Mouse (Mus musculus): ENCODE results near the gene Yipf2. TPM values are rescaled to one million over a fixed set of nuclear protein-coding genes. Genes with fewer than 3 reads are reported as not detected.
A peak's percentile ranks its signal among the peaks of the same experiment; 100 is the strongest.

Yipf2 gene
- polyA plus RNA-seq, 2 experiments = 6.1 to 9.0 TPM

- ATAC-seq (ENCODE audit: insufficient read depth) (no peak), DNase-seq (ENCODE audit: low read depth in 3 of 3, low spot score in 3 of 3) (no peak)
- H3K27ac ChIP-seq = no peak overlapping the region
- TF ChIP-seq EP300 (IDR thresholded peaks at IDR 0.05; ENCODE audit: low read depth) (no peak), CTCF (IDR thresholded peaks at IDR 0.05; ENCODE audit: low read depth) (no peak)
- H3K27me3 ChIP-seq (ENCODE audit: control insufficient read depth, insufficient read depth, low read length) = no peaks in the 10 kb centered on the region
- H3K4me3 ChIP-seq (ENCODE audit: insufficient read depth in 1 of 2, low read depth in 2 of 2, low read length in 2 of 2) = no peak overlapping the region
- no peak overlapping the region for H3K4me2 ChIP-seq (ENCODE audit: low read depth)
- 73% methylated on average over 5 of the region's 5 CpGs for WGBS (ENCODE audit: insufficient replicate concordance)
- 0 out of 2 replicates have a peak, but pooled peaks cover 3% of the 10 kb centered on the region for H3K36me3 ChIP-seq (replicated peaks; ENCODE audit: control insufficient read depth, insufficient read depth, low read depth)
- H3K9ac ChIP-seq (replicated peaks) = no peak overlapping the region
- no peaks in the 10 kb centered on the region for H3K9me3 ChIP-seq (ENCODE audit: control insufficient read depth, low read length)
- H3K4me1 ChIP-seq (replicated peaks; ENCODE audit: control insufficient read depth in 2 of 2, insufficient read depth in 2 of 2, low read length in 1 of 2) = no peaks in the 10 kb centered on the region; a peak in 3 of 4 replicates
These were observed 34.6 kb upstream of the Yipf2 start for GRCm38 (mm10) chr9:21627145-21627795.

GRCm38 (mm10) chr9:21626571-21626970 lies 33.9 kb upstream of the Yipf2 start:
- Histone ChIP-seq H3K9ac (replicated peaks) (no peak overlapping the region), H3K4me1 (replicated peaks; ENCODE audit: control insufficient read depth in 2 of 2, insufficient read depth in 2 of 2, low read length in 1 of 2) (no peaks in the 10 kb centered on the region; a peak in 3 of 4 replicates), H3K9me3 (ENCODE audit: control insufficient read depth, low read length) (no peaks in the 10 kb centered on the region), H3K27ac (no peak overlapping the region), H3K27me3 (ENCODE audit: control insufficient read depth, insufficient read depth, low read length) (no peaks in the 10 kb centered on the region), H3K4me3 (ENCODE audit: insufficient read depth in 1 of 2, low read depth in 2 of 2, low read length in 2 of 2) (no peak overlapping the region), H3K4me2 (ENCODE audit: low read depth) (no peak overlapping the region), H3K36me3 (replicated peaks; ENCODE audit: control insufficient read depth, insufficient read depth, low read depth) (0 out of 2 replicates have a peak, but pooled peaks cover 3% of the 10 kb centered on the region)
- DNase-seq (ENCODE audit: low read depth in 3 of 3, low spot score in 3 of 3) = no peak
- ATAC-seq (ENCODE audit: insufficient read depth) = no peak
- TF ChIP-seq EP300 (IDR thresholded peaks at IDR 0.05; ENCODE audit: low read depth) (no peak), CTCF (IDR thresholded peaks at IDR 0.05; ENCODE audit: low read depth) (peak; percentile 74)

DNA sequence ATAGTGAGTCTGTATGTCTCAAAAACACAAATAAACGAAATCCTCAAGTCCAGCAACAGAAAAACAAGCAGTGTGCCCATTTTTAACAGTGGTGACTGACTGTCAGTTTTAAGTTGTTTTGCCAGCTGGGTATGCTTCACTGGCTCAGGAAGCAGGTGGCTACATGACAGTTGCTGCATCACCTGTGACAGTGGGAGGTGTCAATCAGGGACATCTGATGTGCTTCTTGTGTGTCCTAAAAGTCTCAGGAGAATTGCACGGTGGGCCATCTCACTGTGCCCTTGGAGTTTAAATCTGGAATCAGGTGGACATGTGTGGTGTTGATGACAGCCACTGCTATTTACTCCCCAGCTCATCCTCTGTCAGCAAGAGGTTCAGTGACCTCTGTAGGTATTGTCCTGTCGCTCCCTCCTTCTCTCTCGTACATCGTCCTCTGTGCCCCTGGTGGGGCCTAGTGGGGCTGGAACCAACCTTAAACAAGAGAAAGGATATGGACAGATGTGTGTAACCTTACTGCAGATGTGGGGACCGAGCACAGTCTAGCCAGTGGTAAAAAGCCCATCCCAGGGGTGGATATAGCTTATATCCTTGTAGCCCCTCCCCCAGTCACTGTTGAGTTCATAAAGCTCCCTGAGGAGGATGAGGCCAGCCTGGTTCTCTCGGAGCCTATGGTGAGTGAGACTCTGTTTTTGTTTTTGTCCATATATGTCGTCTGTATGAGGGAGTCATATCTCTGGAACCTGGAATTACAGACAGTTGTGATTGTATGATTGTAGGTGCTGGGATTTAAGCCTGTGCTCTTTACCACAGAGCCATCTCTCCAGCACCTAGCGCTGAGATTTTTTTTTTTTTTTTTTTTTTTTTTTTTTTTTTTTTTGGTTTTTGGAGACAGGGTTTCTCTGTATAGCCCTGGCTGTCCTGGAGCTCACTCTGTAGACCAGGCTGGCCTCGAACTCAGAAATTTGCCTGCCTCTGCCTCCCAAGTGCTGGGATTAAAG lies 33.0 kb upstream of the Yipf2 start:
- H3K4me2 ChIP-seq (ENCODE audit: low read depth) = no peak overlapping the region
- H3K9ac ChIP-seq (replicated peaks) = no peak overlapping the region
- 73% methylated on average over 10 of the region's 10 CpGs for WGBS (ENCODE audit: insufficient replicate concordance)
- no peaks in the 10 kb centered on the region for H3K9me3 ChIP-seq (ENCODE audit: control insufficient read depth, low read length)
- no peaks in the 10 kb centered on the region for H3K27me3 ChIP-seq (ENCODE audit: control insufficient read depth, insufficient read depth, low read length)
- DNase-seq (ENCODE audit: low read depth in 3 of 3, low spot score in 3 of 3) (no peak), ATAC-seq (ENCODE audit: insufficient read depth) (no peak)
- TF ChIP-seq EP300 (IDR thresholded peaks at IDR 0.05; ENCODE audit: low read depth) (no peak), CTCF (IDR thresholded peaks at IDR 0.05; ENCODE audit: low read depth) (no peak)
- no peak overlapping the region for H3K4me3 ChIP-seq (ENCODE audit: insufficient read depth in 1 of 2, low read depth in 2 of 2, low read length in 2 of 2)
- no peaks in the 10 kb centered on the region; a peak in 3 of 4 replicates for H3K4me1 ChIP-seq (replicated peaks; ENCODE audit: control insufficient read depth in 2 of 2, insufficient read depth in 2 of 2, low read length in 1 of 2)
- H3K27ac ChIP-seq = no peak overlapping the region
- H3K36me3 ChIP-seq (replicated peaks; ENCODE audit: control insufficient read depth, insufficient read depth, low read depth) = no peaks in the 10 kb centered on the region

- H3K27me3 ChIP-seq (ENCODE audit: control insufficient read depth, insufficient read depth, low read length) = no peaks in the 10 kb centered on the region
- no peaks in the 10 kb centered on the region for H3K9me3 ChIP-seq (ENCODE audit: control insufficient read depth, low read length)
- no peak overlapping the region for H3K4me2 ChIP-seq (ENCODE audit: low read depth)
- 73% methylated on average over 1 of the region's 1 CpGs for WGBS (ENCODE audit: insufficient replicate concordance)
- H3K36me3 ChIP-seq (replicated peaks; ENCODE audit: control insufficient read depth, insufficient read depth, low read depth) = no peaks in the 10 kb centered on the region
- no peak overlapping the region for H3K4me3 ChIP-seq (ENCODE audit: insufficient read depth in 1 of 2, low read depth in 2 of 2, low read length in 2 of 2)
- H3K9ac ChIP-seq (replicated peaks) = no peak overlapping the region
- ATAC-seq (ENCODE audit: insufficient read depth) (peak; percentile 61), DNase-seq (ENCODE audit: low read depth in 3 of 3, low spot score in 3 of 3) (no peak)
- no peak for TF ChIP-seq EP300 (IDR thresholded peaks at IDR 0.05; ENCODE audit: low read depth)
- no peak; the same call in 1 of the 2 replicates for TF ChIP-seq CTCF (IDR thresholded peaks at IDR 0.05; ENCODE audit: low read depth)
- no peak overlapping the region for H3K27ac ChIP-seq
- H3K4me1 ChIP-seq (replicated peaks; ENCODE audit: control insufficient read depth in 2 of 2, insufficient read depth in 2 of 2, low read length in 1 of 2) = peaks cover 0 to 4% of the 10 kb centered on the region in 2 experiments; a peak in 3 of 4 replicates
These were observed 30.0 kb upstream of the Yipf2 start for GRCm38 (mm10) chr9:21622676-21623075.

DNA sequence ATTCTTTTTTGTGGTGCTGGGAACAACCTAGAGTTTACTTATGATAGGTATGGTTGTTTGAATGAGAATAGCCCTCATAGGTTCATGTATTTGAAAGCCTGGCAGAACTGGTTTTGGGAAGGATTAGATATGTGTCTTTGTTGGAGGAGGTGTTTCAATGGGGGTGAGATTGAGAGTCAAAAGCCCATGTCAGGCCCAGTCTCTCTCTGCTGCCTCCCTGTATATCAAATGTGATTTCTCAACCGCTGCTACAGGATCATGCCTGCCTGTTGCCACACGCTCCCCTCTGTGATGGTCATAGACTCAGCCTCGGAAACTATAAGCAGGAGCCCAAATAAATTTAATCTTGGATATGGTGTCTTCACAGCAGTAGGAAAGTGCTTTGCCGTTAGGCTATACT lies 27.6 kb upstream of the Yipf2 start:
- H3K27ac ChIP-seq = no peak overlapping the region
- ATAC-seq (ENCODE audit: insufficient read depth) (no peak), DNase-seq (ENCODE audit: low read depth in 3 of 3, low spot score in 3 of 3) (no peak)
- no peak for TF ChIP-seq CTCF (IDR thresholded peaks at IDR 0.05; ENCODE audit: low read depth)
- TF ChIP-seq EP300 (IDR thresholded peaks at IDR 0.05; ENCODE audit: low read depth) = no peak
- no peak overlapping the region for H3K4me2 ChIP-seq (ENCODE audit: low read depth)
- H3K9ac ChIP-seq (replicated peaks) = no peak overlapping the region
- 85% methylated on average over 4 of the region's 4 CpGs for WGBS (ENCODE audit: insufficient replicate concordance)
- H3K9me3 ChIP-seq (ENCODE audit: control insufficient read depth, low read length) = no peaks in the 10 kb centered on the region
- H3K4me1 ChIP-seq (replicated peaks; ENCODE audit: control insufficient read depth in 2 of 2, insufficient read depth in 2 of 2, low read length in 1 of 2) = peaks cover 2 to 8% of the 10 kb centered on the region in 2 experiments
- H3K36me3 ChIP-seq (replicated peaks; ENCODE audit: control insufficient read depth, insufficient read depth, low read depth) = no peaks in the 10 kb centered on the region
- no peak overlapping the region for H3K4me3 ChIP-seq (ENCODE audit: insufficient read depth in 1 of 2, low read depth in 2 of 2, low read length in 2 of 2)
- H3K27me3 ChIP-seq (ENCODE audit: control insufficient read depth, insufficient read depth, low read length) = no peaks in the 10 kb centered on the region
